Mouse (Mus musculus) limb, embryonic 13.5 days (tissue): ENCODE measurements around the gene Ptprd. TPM values are rescaled to one million over a fixed set of nuclear protein-coding genes. Genes with fewer than 3 reads are reported as not detected.
A peak's percentile ranks its signal among the peaks of the same experiment; 100 is the strongest.

Experiments used
- ATAC-seq: fragments of 200-750 bp; cut with Nextera tagmentation; 2 replicates; pipeline ENCODE4 v1.8.0; 2017; ENCODE audit warnings: low read depth, moderate number of reproducible peaks, moderate TSS enrichment; ENCODE audit not compliant: low FRiP score
- H3K27ac ChIP-seq: fragments of 300-500 bp; sonication (generic); 2 replicates; pipeline ENCODE4 v1.5.1; 2015; ENCODE audit warnings: inconsistent platforms, mild to moderate bottlenecking, moderate library complexity
- H3K27me3 ChIP-seq: fragments of 300-500 bp; sonication (generic); 2 replicates; pipeline ENCODE4 v1.6.1; 2015; ENCODE audit warnings: mild to moderate bottlenecking, inconsistent platforms
- H3K36me3 ChIP-seq: fragments of 300-500 bp; sonication (generic); 2 replicates; pipeline ENCODE4 v1.6.1; 2015; ENCODE audit warnings: inconsistent platforms, mild to moderate bottlenecking, moderate library complexity
- H3K4me1 ChIP-seq: fragments of 300-500 bp; sonication (generic); 2 replicates; pipeline ENCODE4 v1.6.1; 2015; ENCODE audit warnings: inconsistent platforms
- H3K4me2 ChIP-seq: fragments of 300-500 bp; sonication (generic); replicated peaks from 2 replicates; pipeline ENCODE4 v1.6.1; 2015; ENCODE audit warnings: inconsistent platforms, mild to moderate bottlenecking, moderate library complexity
- H3K4me3 ChIP-seq: fragments of 300-500 bp; sonication (generic); 2 replicates; pipeline ENCODE4 v1.5.1; 2015; ENCODE audit warnings: moderate library complexity, mild to moderate bottlenecking, inconsistent platforms
- H3K9ac ChIP-seq: fragments of 300-500 bp; sonication (generic); 2 replicates; pipeline ENCODE4 v1.6.1; 2015; ENCODE audit warnings: mild to moderate bottlenecking, inconsistent platforms
- H3K9me3 ChIP-seq: fragments of 300-500 bp; sonication (generic); 2 replicates; pipeline ENCODE4 v1.6.1; 2016; ENCODE audit warnings: inconsistent platforms
- WGBS: fragments of 180-500 bp; shearing (Covaris S2); methylation state at CpG from one replicate; pipeline ENCODE4 v1.1.7; 2015; 5-methylcytosine and 5-hydroxymethylcytosine counted together
- polyA plus RNA-seq: library from polyadenylated mRNA; unstranded; fragments of >200 nt; fragmentation: Nextera tagmentation; extraction: Ambion mirVana; gene quantifications from 2 replicates; pipeline ENCODE4 v1.2.1, GENCODE M21; 2015

The Ptprd gene
- polyA plus RNA-seq: 35.0 and 38.6 TPM in 2 replicates

DNA sequence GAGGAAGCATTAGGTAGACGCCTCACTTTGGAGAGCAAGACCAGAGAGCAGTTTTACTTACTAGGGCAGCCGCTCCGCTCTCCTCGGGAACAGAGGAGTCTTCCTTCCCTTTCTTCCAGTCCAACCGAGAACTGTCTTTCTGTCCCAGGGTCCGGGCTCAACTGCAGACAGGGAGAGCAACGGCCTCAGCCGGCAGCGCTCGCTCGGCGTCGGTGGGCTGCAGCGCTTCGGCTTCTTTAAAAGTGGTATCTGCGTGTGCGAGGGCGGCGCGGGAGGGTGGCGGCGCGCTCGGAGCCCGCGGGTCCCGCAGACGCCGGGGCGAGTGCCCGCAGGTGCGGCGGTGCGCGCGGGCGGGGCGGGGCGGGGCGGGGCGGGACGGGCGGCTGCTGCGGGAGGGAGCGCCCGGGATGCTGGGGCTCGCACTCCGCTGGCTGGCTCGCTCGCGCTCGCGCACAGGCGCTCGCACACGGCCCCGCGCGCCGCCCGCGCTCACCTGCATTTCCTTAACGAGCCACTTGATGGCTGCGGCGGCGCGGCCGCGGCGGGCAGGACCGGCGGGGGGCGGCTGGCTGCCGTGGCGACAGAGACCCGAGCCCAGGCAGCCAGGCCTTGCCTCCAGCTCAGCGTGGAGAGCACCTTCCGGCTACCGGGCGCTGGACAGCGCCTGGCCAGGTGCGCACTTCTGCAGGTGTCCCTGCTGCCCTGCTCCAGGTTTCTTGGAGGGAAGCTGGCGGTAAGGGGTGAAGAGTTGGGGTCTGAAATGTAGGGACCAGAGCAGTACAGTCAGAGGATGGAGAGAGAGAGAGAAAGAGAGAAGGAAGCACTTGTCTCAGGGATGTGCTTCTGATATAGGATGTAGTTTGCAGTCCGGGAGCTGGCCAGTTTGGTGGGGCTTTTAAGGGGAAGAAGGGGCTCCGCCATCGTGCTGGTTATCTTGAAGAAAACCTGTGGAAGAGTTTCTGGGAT, at the start of gene Ptprd:
TSS of gene Ptprd (minus strand) at position 433 of the 966 bp plus-strand sequence.
- H3K4me2 ChIP-seq: peak within 1 kb of the TSS; percentile 84
- peak; percentile 84 for ATAC-seq
- no peaks in the 10 kb centered on the region; the same call in 1 of the 2 replicates for H3K4me1 ChIP-seq
- H3K9me3 ChIP-seq: no peaks in the 10 kb centered on the region
- H3K36me3 ChIP-seq: no peaks in the 10 kb centered on the region
- peaks cover 39% of the 10 kb centered on the region for H3K27me3 ChIP-seq
- H3K27ac ChIP-seq: no peak within 1 kb of the TSS
- H3K9ac ChIP-seq: peak within 1 kb of the TSS; percentile 57
- peak within 1 kb of the TSS; percentile 56 for H3K4me3 ChIP-seq
- WGBS: under 1% methylated on average over 49 of the region's 86 CpGs

DNA sequence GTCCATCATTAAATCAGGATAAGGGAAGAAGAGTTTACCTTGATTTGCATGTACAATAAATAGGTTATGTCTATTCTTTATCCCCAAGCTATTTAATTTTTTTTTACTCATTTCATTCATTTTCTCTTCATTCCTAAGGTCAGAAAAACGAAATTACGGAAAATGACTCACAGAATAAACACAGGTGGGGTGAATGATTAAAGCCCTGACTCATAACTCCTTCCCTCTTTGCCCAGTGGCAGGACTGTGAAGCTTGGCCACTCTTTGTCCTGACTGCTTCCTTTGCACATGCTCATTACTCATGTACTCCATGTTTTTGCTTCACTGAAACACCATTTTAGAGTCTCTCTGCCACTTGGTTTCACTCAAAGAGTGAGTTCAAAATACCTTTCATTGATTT, 24.1 kb upstream of the Ptprd start:
- ATAC-seq: no peak
- Histone ChIP-seq H3K9ac (no peak overlapping the region), H3K27me3 (no peaks in the 10 kb centered on the region), H3K4me3 (no peak overlapping the region), H3K27ac (no peak overlapping the region), H3K36me3 (no peaks in the 10 kb centered on the region), H3K4me1 (no peaks in the 10 kb centered on the region), H3K9me3 (no peaks in the 10 kb centered on the region), H3K4me2 (no peak overlapping the region)
- WGBS: 76% methylated on average over 2 of the region's 2 CpGs

DNA sequence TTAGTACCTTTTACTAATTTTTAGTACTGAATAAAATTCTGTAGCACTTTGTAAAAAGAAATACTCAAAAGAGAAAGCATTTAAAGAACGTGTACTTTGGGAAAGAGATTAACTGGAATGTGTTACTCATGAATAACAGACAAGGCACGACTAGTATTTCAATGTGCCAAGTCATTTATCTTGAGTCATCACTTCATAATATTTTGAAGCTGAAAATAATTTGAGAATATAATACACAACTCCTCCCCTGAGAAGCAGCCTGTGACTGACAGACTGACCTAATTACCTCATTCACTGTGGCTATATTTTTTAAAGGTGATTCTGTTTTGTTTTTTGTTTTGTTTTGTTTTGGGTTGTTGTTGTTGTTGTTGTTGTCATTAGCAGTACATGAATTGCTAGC, 23.6 kb upstream of the Ptprd start:
- no peak overlapping the region for H3K27ac ChIP-seq
- no peak for ATAC-seq
- H3K27me3 ChIP-seq: no peaks in the 10 kb centered on the region
- 61% methylated on average over 2 of the region's 2 CpGs for WGBS
- H3K9me3 ChIP-seq: no peaks in the 10 kb centered on the region
- H3K36me3 ChIP-seq: no peaks in the 10 kb centered on the region
- H3K9ac ChIP-seq: no peak overlapping the region
- no peak overlapping the region for H3K4me3 ChIP-seq
- no peak overlapping the region for H3K4me2 ChIP-seq
- H3K4me1 ChIP-seq: no peaks in the 10 kb centered on the region

DNA sequence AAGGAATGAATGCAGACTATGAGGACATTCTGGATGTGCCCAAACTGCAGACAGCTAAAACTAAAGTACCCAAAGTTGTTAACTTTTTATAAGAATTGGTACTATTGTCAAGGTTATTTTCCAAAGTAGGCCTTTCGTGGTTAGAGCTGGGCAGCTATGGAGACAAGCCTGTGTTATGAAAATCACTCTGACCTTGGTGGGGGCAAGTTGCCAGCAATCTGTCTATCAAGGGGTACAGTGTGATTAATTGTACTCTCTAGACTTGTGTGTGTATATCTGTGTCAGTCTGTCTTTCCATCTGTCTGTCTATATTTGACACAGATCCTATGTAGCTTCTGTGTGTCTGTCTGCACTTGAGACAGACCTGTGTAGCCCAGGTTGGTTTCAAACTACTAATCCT, 22.9 kb upstream of the Ptprd start:
- no peak overlapping the region for H3K27ac ChIP-seq
- no peaks in the 10 kb centered on the region for H3K36me3 ChIP-seq
- no peaks in the 10 kb centered on the region for H3K27me3 ChIP-seq
- H3K9me3 ChIP-seq: no peaks in the 10 kb centered on the region
- H3K4me3 ChIP-seq: no peak overlapping the region
- no peaks in the 10 kb centered on the region for H3K4me1 ChIP-seq
- no peak for ATAC-seq
- 88% methylated on average over 1 of the region's 1 CpGs for WGBS
- H3K9ac ChIP-seq: no peak overlapping the region
- no peak overlapping the region for H3K4me2 ChIP-seq

DNA sequence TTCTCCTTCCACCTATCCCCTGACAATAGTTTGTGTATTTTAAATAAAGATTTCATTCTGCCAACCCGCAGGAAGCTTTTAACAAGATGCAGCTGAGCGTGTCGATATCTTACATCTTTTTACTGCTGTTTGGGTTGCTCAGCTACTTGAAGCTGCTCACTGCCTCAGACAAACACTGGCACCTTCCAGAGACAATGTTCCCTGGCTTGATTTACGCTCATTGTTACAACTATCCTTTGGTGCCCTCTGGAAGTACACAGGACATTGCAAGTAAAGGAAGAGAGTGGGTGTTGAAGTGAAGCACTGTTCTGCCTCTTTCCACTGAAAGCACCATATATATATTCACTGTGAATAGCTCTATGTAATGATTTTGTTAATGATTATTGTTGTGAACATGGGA, 2.2 kb upstream of the Ptprd start:
- Histone ChIP-seq H3K27ac (no peak overlapping the region), H3K4me1 (no peaks in the 10 kb centered on the region; the same call in 1 of the 2 replicates), H3K4me2 (no peak overlapping the region), H3K4me3 (no peak overlapping the region), H3K9ac (no peak overlapping the region), H3K9me3 (no peaks in the 10 kb centered on the region), H3K27me3 (peaks cover 39% of the 10 kb centered on the region), H3K36me3 (no peaks in the 10 kb centered on the region)
- ATAC-seq: no peak
- WGBS: 72% methylated on average over 4 of the region's 4 CpGs

DNA sequence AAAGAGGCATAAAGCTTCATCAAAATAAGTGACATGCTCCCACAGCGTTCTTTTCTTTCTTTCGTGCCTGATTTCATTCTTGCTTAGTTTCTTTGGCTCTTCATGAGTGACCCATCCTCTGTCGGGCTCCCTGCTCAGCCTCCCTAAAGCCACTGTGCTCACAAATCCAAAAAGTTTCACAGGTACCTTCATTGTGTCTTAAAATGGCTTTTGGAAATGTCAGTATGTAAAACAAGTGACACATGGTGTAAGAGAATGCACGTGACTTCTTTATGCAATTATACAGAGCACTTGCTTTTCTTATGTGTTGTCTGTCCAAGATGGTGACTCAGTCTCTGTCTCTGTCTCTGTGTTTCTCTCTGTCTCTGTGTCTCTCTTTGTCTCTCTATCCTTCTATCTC, 1.2 kb upstream of the Ptprd start:
- 72% methylated on average over 4 of the region's 4 CpGs for WGBS

DNA sequence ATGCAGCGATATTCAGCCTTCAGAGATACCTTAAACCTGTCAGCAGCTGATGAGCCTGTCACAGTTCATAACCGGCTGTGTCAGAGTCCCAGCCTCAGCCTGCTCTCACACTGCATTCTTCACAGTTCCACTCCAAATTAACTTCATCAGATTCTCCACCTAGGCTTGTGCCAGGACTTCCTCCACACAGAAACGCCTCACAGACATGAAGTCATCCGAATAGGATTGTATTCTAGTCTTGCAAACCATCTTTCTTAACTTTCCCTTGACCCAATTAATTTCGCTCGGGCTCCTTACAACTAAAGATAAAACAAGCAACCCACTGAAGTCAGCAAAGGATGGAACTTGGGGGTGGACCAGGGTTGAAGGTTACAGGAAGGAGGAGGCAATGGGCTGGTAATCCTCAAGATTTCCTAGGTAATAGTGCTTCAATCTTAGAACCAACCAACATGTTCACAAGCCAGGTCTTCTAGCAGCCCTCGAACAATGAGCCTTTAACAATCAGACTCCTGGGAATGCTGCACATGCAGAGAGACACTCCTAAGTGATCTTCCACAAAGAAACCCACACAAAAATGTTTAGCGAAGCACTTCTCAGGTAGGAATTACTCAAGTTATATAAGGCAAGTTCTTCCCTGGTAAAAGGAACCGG, 758 bp downstream of the Ptprd start:
- 29% methylated on average over 9 of the region's 9 CpGs for WGBS
- no peak for ATAC-seq
- Histone ChIP-seq H3K9ac (no peak overlapping the region), H3K4me1 (no peaks in the 10 kb centered on the region; the same call in 1 of the 2 replicates), H3K4me2 (peak overlapping the region; percentile 84), H3K4me3 (peak overlapping the region; percentile 56), H3K27ac (no peak overlapping the region), H3K27me3 (peaks cover 39% of the 10 kb centered on the region), H3K36me3 (no peaks in the 10 kb centered on the region), H3K9me3 (no peaks in the 10 kb centered on the region)

More for the DNA sequence above, 1.2 kb upstream of the Ptprd start:
- Histone ChIP-seq H3K4me1 (no peaks in the 10 kb centered on the region; the same call in 1 of the 2 replicates), H3K27ac (no peak overlapping the region), H3K36me3 (no peaks in the 10 kb centered on the region), H3K9me3 (no peaks in the 10 kb centered on the region), H3K9ac (no peak overlapping the region), H3K4me3 (no peak overlapping the region), H3K27me3 (peaks cover 39% of the 10 kb centered on the region), H3K4me2 (no peak overlapping the region)
- ATAC-seq: no peak

DNA sequence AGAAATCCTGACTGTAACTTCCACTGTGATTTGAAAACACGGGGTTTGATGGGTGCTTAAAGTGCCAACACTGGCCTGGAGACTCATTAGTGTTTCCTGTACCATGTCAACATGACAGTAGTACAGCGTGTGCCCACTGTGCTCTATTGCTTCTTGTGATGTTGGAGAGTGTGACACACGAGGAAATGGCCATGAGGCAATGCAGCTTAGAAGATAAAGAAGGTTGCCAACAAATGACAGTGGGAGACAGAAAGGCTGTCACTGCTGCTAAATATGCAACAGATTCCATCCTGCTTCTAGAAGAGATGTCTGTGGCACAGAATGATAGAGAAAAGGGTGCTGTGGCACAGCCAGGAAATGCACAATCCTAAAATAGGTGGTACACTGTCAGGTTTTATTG, 6.7 kb downstream of the Ptprd start:
- ATAC-seq: no peak
- 46% methylated on average over 3 of the region's 3 CpGs for WGBS

DNA sequence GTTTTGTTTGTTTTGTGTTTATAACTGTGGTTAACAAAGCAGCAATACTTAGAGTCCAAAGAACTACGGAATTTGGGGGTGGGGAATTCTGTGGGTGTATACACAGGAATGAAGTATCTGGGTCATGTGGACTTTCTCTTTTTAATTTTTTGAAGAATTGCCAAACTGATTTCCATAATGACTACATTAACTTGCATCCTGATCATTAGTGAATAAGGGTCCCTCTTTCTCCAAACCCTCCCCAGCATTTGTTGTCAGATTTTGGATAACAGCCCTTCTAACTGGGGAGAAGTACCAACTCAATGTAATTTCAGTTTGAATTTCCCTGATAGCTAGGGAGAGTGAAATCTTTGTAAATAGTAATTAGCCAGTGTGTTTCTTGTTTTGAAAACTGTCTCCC, 43.3 kb downstream of the Ptprd start:
- 87% methylated on average over 1 of the region's 1 CpGs for WGBS

More for the DNA sequence above, 6.7 kb downstream of the Ptprd start:
- Histone ChIP-seq H3K9ac (no peak overlapping the region), H3K27me3 (no peaks in the 10 kb centered on the region), H3K36me3 (no peaks in the 10 kb centered on the region), H3K4me2 (no peak overlapping the region), H3K27ac (no peak overlapping the region), H3K4me1 (no peaks in the 10 kb centered on the region), H3K9me3 (no peaks in the 10 kb centered on the region), H3K4me3 (no peak overlapping the region)

DNA sequence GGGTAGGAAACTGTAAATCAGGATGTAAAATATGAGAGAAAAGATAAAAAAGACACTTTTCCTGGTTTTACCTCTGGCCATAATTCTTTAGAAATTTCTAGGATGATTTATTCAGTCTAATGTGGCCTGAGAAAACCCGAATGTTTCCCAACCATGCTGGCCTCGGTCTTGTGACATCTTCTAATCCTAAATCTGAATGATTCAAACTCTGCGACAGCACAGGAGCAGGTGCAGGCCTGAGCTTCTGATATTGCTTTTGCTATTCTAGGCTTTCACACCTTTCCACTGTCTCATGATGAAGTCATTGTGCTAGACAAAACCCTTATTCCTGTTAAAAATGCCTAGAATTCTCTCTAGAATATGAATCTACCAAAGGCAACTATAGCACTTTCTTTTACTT, 51.3 kb downstream of the Ptprd start:
- Histone ChIP-seq H3K27ac (no peak overlapping the region), H3K9ac (no peak overlapping the region), H3K27me3 (no peaks in the 10 kb centered on the region), H3K9me3 (no peaks in the 10 kb centered on the region), H3K4me2 (no peak overlapping the region), H3K4me3 (no peak overlapping the region), H3K4me1 (no peaks in the 10 kb centered on the region), H3K36me3 (no peaks in the 10 kb centered on the region)
- no peak for ATAC-seq
- WGBS: 90% methylated on average over 3 of the region's 3 CpGs

More for the DNA sequence above, 43.3 kb downstream of the Ptprd start:
- no peaks in the 10 kb centered on the region for H3K9me3 ChIP-seq
- H3K36me3 ChIP-seq: no peaks in the 10 kb centered on the region
- no peak overlapping the region for H3K9ac ChIP-seq
- no peak overlapping the region for H3K4me2 ChIP-seq
- H3K27ac ChIP-seq: no peak overlapping the region
- no peak overlapping the region for H3K4me3 ChIP-seq
- H3K27me3 ChIP-seq: no peaks in the 10 kb centered on the region
- ATAC-seq: no peak
- no peaks in the 10 kb centered on the region for H3K4me1 ChIP-seq

DNA sequence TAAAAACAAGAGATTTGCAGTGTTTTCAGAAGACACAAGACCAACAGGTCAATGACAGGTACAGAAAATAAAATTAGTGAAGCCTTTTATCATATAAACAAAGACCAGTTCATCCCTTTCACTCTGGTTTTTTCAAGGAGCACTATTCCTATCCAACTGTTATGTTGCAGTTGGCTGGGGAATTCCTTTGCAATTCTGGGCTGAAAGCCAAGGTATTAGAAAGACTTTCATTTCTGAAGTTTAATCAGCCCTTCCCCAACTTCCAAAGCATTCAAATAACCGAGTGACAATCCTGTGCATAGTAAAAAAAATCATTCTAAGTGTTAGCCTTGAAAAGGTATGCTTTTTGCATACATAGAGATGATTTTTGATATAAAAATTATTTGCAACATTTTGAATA, 61.2 kb downstream of the Ptprd start:
- Histone ChIP-seq H3K9me3 (no peaks in the 10 kb centered on the region), H3K9ac (no peak overlapping the region), H3K4me3 (no peak overlapping the region), H3K4me2 (no peak overlapping the region), H3K36me3 (no peaks in the 10 kb centered on the region), H3K27me3 (no peaks in the 10 kb centered on the region), H3K27ac (no peak overlapping the region), H3K4me1 (no peaks in the 10 kb centered on the region)
- 20% methylated on average over 1 of the region's 1 CpGs for WGBS
- ATAC-seq: no peak

DNA sequence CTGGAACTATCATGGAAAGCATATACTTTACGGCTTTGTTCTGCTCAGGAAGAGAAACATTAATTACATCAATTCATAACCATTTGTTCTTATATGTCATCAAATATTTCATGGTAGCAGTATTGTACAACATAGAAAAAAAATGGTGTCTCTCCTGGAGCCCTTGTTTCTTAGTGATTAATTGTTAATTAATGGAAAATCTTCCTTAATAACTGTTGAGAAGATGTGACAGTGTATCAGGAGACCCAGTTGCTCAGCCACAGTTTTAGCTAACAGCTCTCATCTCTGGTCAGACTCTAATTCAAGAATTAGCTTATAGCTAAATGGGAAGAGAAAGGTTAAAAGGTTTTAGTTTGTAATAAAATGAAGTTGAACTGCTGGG, 69.0 kb downstream of the Ptprd start:
- H3K9me3 ChIP-seq: no peaks in the 10 kb centered on the region
- 87% methylated on average over 1 of the region's 1 CpGs for WGBS
- no peaks in the 10 kb centered on the region for H3K36me3 ChIP-seq
- no peak overlapping the region for H3K27ac ChIP-seq
- H3K9ac ChIP-seq: no peak overlapping the region
- H3K4me2 ChIP-seq: no peak overlapping the region
- no peak for ATAC-seq
- no peak overlapping the region for H3K4me3 ChIP-seq
- no peaks in the 10 kb centered on the region for H3K27me3 ChIP-seq
- H3K4me1 ChIP-seq: no peaks in the 10 kb centered on the region
